Mouse (Mus musculus): ENCODE data around the gene Gtf3c2.
"Not testable (repeated sequence)": the region's sequence is repeated elsewhere in the genome, so short reads cannot be mapped to it uniquely, and the experiment has no call there.

Gene Gtf3c2

GRCm38 (mm10) chr5:31179766-31180630 is at the start of gene Gtf3c2, which contains the start of gene Gm29609:
TSS of gene Gtf3c2 (minus strand) at chr5:31180144.
TSS of gene Gm29609 (minus strand) at chr5:31179911.
- peak; percentile 96 for DNase-seq

DNA sequence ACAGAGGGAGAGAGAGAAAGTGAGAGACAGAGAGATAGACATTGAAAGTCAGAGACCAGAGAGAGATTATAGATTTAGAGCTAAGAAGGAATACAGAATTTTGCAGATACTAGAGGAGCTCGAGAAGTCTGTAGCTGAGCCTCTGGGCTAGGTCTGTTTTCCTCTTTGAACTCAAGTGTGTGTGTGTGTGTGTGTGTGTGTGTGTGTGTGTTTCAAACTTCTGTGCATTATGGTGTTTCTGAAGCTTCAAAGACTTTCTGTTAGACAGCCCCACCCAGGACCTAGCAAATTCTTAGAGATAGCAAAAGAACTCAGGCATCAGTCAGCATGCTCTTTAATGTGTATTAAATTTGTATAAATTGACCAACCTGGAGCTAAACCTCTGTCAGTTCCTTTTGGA is 46.7 kb upstream of the Gtf3c2 start:
- no peak for DNase-seq

DNA sequence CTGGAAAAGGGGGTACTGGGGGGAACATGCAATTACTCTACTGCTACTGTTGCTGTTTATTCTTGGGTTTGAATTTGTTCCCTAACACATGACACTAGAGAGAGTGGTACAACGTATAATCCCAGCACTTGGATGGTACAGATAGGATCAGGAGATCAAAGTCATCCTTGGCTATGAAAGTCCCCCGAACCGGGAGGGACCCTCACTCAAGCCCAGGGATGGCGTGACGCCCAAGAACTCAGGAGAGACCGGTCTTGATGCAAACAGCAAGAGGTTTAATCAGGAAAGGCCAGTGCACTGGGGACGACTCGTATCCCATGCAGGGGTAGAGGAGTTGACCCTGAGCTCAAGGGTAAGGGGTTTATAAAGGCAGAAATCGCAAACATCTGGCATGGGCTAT is 42.8 kb upstream of the Gtf3c2 start:
- DNase-seq: no peak

- peak; percentile 12 for DNase-seq
Observed at GRCm38 (mm10) chr5:31221304-31221945, 41.5 kb upstream of the Gtf3c2 start.

- DNase-seq: peak; percentile 97
Observed at GRCm38 (mm10) chr5:31220448-31221303, 40.7 kb upstream of the Gtf3c2 start, which contains the start of gene Ppm1g. TSS of gene Ppm1g (minus strand) at chr5:31220687.

GRCm38 (mm10) chr5:31219911-31220447 is 40.0 kb upstream of the Gtf3c2 start:
- DNase-seq: peak; percentile 55

DNA sequence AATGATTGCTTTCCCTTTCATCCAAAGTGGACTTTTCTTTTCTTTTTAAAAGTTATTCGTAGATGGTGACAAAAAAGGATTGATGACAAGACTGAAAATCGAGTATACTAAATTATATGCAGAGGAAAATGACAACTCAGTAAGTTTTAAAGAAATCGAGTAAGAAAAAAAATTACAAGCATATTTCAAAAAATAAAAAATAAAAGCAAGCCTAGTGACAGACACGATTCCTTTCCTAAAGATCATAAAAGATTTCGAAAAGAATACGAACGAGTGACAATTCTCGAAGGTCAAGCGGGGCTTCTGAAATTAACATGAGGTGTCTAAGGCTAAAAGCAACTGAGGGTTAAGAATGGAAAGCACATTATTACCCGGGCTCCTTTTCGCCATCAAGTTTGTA is 39.5 kb upstream of the Gtf3c2 start:
- no peak for DNase-seq

DNA sequence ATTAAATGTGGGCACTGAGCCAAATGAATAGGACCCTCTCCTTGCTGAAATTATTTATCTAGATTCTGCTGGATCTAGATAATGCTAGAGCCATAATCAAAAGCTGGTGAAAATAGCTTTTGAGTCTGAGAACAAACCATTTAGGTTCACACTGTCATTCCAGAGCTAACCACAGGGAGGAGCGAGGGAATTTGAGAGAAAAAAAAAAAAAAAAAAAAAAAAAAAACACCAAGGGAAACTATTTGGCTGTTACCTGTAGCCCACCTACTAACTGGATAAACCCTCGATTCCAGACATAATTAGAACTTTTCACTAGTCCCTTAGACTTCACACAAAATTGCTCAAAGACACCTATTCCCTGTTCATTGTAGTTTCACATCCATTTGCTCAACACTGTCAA is 39.1 kb upstream of the Gtf3c2 start:
- no peak for DNase-seq

DNA sequence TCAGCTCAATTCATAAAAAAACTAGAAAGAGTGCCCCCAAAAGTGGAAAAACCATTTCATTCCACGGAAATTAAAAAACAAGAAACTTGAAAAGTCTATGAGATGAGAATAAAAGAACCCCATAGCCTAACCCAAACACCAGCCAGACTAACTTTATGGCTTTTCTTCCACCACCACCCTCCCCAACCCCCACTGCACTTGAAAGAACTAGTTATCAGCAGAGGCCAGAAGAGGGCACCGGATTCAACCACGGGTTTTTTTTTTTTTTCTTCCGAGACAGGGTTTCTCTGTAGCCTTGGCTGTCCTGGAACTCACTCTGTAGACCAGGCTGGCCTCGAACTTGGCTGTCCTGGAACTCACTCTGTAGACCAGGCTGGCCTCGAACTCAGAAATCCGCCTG is 38.4 kb upstream of the Gtf3c2 start:
- no peak for DNase-seq

DNA sequence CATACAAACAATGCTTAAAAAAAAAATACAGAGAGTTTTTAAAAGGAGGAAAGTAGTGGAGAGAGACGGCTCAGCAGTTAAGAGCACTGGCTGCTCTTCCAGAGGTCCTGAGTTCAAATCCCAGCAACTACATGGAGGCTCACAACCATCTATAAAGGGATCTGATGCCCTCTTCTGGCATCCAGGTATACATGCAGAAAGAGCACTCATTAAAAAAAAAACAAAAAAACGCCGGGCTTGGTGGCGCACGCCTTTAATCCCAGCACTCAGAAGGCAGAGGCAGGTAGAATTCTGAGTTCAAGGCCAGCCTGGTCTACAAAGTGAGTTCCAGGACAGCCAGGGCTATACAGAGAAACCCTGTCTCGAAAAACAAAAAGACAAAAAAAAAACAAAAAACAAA is 36.6 kb upstream of the Gtf3c2 start:
- DNase-seq: not testable (repeated sequence)

DNA sequence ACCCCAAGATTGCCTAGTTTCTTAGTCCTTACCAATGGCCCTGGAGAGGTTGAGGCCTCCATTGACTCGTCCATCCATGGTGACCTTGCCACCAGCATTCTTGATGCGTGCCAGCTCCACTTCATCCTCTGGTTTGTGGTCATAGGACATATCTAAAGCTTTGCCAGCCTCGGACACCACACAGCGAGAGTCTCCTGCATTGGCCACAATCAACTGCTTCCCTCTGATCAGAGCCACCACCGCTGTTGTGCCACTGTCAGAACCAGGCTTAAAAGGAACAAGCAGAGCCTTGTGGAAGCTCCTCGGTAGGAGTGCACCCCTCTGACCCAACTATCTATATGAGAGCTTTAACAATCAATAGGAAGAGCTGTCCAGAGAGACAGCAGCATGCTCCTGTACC is 24.5 kb upstream of the Gtf3c2 start:
- DNase-seq: no peak

DNA sequence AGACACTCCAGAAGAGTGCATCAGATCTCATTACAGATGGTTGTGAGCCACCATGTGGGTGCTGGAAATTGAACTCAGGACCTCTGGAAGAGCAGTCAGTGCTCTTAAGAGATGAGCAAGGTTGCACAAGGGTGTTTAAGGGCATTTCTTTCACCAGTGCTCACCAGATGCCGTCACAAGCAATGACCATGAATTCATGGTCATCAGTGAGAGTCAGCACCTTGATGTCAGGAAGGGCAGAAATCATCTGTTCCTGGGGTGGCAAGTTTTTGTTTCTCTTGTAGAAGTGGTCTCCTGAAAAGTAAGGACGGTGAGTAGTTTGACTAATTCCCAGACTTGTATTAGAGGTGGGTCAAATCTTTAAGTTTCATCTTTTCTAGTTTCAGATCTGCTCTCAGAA is 23.9 kb upstream of the Gtf3c2 start:
- DNase-seq: no peak

DNA sequence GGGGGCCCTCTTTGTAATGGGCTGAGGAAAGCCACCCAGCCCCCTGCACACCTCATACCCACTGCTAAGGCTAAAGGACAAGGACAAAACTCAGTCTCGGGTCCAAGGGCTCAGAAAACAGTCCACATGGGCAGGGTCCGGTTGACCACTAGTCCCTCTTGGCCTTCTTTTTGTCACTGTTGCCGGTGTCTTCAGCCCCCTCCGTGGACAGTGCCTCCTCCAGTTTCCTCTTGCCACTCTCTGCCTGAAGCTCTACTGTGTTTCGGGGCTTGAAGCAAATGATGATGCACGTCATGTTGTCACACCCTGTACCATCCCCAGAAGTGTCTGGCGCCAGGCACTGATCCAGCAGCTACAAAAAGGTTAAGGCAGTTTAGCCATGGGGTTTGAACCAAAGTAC is 23.0 kb upstream of the Gtf3c2 start:
- DNase-seq: no peak

DNA sequence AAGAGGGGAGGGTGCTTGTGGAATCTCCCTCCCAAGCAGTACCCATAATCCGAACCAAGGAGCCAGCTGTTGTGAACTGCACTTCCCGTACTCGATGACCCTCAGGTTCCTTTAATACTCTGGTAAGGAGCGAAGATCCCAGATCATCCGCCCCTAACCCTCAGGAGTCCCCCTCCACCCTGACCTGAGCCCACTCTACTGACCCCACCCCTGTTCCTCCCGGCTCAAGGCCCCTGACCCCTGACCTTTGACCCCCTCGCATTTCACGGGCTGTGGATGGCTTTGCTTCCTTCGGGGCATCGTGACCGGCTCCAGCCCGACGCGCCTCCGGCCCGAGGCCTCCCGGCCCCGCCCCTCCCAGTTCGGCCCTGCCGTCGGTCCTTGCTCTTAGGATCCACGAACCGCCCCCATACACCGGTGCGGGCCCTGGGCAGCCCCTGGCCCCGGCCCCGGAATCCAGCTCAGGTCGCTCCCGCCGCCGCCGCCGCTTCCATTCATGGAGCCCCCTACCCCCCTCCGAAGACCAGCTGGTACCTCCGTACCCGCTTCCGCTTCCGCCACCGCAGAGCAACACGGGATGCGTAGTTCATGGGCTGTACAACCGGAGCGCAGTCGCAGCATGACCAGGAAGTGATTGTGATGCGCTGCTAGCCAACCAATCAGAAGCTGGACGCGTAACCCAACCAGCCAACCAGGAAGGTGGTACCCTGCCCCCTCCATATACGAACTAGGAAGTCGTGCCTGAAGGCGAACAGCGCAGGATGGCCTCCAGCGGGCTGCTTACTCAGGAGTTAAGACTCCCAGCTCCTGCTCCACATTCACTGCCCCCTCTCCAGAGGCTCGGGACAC is 22.0 kb upstream of the Gtf3c2 start, which contains the start of gene Zfp513:
Zfp513 (minus strand) TSS at position 562 of the 849 bp plus-strand sequence.
- peak; percentile 97 for DNase-seq

DNA sequence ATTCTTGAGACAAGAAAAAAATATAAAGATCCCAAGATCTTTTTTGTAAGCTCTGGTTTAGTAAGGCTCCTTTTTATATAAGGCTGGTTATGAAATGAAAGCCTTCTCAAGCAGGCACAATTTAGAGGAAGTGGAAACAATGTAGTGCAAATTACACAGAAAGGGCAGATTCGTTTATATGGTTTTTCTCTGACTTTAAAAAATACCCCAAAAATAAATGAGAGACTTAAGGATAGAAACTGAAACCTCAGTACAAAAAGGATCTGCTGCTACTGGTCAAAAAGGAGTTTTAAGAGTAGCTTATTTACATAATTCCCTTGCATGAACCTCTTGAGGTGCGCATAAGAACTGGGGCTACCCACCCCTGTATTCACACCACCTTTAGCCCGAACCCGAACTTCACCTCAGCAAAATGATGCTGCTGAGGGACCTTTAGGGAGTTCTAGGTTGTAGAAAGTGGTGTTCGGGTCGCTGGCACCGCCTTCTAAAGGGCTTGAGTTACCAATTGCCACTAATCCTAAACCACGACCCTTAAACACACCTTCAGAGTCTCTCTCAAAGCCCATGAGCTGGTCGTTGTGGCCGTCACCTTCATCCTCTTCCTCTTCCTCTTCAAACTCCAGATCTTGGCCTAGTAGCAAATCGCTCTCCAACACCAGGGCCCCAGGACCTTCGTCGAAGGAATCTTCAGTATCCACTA is 21.2 kb upstream of the Gtf3c2 start:
- DNase-seq: no peak

GRCm38 (mm10) chr5:31200327-31200768 is 20.4 kb upstream of the Gtf3c2 start:
- DNase-seq: no peak

- DNase-seq: no peak
Observed at GRCm38 (mm10) chr5:31199893-31200292, 19.9 kb upstream of the Gtf3c2 start.

- DNase-seq: no peak
Observed at GRCm38 (mm10) chr5:31199321-31199892, 19.5 kb upstream of the Gtf3c2 start.

DNA sequence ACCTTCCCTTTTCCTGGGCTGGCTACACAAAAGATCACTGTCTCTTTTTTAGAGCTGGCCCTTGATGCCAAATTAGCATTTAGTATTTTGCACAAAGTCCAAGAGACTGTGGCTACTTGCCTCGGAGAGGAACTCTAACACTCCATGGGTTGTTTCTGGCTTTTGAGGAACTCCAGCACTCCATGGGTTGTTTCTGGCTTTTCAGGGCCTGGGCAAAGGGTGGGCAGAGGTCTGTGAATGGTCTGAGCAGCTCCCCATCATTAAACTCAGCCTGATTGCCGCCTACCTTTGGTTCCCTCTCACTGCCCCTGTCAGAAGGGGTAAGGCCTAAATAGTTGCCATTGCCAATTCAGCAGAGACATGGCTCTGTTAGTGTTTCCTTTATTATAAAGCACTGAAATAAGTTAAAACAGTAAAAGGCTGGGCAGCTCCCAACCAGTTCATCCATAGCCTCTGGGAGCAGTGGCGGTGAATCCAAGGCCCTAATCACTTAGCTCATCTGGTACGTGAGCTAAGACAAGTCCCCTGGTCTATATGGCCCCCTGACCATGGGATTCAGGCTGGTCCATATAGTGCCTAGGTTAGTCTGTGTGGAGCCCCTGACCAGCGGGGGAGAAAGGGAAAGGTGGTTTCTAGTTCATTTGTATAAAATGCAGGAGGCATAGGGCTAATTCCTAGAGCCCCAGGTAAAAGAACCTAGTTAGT is 18.8 kb upstream of the Gtf3c2 start:
- DNase-seq: no peak

- no peak for DNase-seq
Observed at GRCm38 (mm10) chr5:31198170-31198569, 18.2 kb upstream of the Gtf3c2 start.
